Mouse (Mus musculus) megakaryocyte-erythroid progenitor cell, adult 5-6 weeks (primary cell): ENCODE results near the gene Chrna4. TPM values are rescaled to one million over a fixed set of nuclear protein-coding genes. Genes with fewer than 3 reads are reported as not detected.

ENCODE experiments used
- ATAC-seq: replicated peaks from 2 replicates; pipeline ENCODE4 v1.8.0; 2016; ENCODE audit warnings: mild to moderate bottlenecking, inconsistent platforms; ENCODE audit not compliant: severe bottlenecking, poor library complexity, low FRiP score, low TSS enrichment
- total RNA-seq, 2 experiments: library from RNA; stranded (forward) in 1 of 2; stranded (reverse) in 1 of 2; fragments of 200-1000, 215-1000 nt in 1 of 2; fragments of >200 nt in 1 of 2; fragmentation: Nextera tagmentation in 1 of 2; gene quantifications; 2 replicates each; pipeline ENCODE4 v1.2.3; 2014 to 2017

The Chrna4 gene
- total RNA-seq, 2 experiments from 2014 or later: not detected

- ATAC-seq: no peak
These were observed 1.4 kb downstream of the Chrna4 start for GRCm38 (mm10) chr2:181041941-181042340.

- ATAC-seq: no peak
These were observed 4.0 kb downstream of the Chrna4 start for GRCm38 (mm10) chr2:181039356-181039680.

GRCm38 (mm10) chr2:181038644-181039355 lies 4.5 kb downstream of the Chrna4 start:
- ATAC-seq: no peak

- ATAC-seq: no peak
These were observed 6.8 kb downstream of the Chrna4 start for GRCm38 (mm10) chr2:181036561-181036960.

- no peak for ATAC-seq
These were observed 8.2 kb downstream of the Chrna4 start for GRCm38 (mm10) chr2:181035186-181035585.

GRCm38 (mm10) chr2:181033310-181033709 lies 10.0 kb downstream of the Chrna4 start:
- no peak for ATAC-seq

DNA sequence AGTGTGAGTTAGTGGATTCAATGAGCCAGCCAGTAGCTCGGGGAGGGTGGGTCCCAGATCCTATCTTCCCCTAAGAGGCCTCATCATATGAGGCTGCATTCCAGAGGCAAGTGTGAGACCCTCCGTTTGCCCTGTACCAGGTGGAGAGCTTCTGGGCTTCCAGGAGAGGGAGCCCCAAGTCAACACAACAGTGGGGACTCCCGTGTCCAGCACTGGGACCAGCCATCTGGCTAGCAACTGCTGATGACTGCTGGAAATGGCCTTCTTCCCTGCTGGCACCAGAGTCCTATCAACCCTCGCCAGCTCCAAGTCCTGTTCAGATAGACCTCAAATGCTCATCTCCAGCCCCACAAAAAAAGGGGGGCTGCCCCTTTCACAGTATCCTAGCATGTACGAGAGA lies 10.9 kb downstream of the Chrna4 start:
- ATAC-seq: no peak

GRCm38 (mm10) chr2:181031406-181031934 lies 11.9 kb downstream of the Chrna4 start:
- ATAC-seq: no peak

- ATAC-seq: no peak
These were observed 35.0 kb downstream of the Chrna4 start for GRCm38 (mm10) chr2:181008339-181008738.

DNA sequence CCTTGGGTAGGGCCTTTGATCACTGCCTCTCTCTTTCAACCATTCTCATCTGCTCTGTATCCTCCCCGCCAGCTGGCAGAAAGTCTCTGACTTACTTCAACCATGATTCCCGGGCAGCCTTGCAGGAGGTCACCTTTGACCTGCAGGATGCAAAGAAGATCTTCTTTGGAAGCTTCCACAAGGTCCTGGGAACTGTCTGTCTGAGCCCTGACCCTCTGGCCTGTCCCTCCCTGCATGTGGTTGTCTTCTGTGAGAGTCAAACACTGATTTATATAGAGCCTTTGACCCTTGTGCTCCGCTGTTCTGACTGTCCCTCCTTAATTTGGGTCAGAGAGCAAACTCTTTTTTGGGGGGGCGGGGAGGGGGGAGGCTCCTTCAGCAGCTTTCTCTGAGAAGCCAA lies 36.3 kb downstream of the Chrna4 start:
- no peak for ATAC-seq

DNA sequence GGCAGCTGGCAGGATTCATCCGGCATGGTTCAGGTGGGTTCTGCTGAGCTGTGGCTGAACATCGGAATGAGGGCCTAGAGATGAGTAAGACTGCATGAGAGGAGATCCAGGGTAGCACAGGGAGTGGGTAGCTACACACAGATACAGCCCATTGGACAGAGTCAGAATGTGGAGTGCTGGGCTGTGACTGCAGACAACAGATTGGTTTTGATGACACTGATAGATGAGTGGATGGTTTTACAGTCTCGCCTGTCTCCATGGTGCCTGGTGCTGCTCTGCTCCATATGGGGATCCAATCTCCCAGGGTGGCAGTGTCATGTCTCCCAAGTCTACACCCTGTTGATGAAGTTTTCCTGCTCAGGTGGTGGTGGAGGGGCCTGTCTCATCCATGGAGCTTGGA lies 46.4 kb downstream of the Chrna4 start:
- no peak for ATAC-seq

GRCm38 (mm10) chr2:180996436-180996835 lies 46.9 kb downstream of the Chrna4 start:
- ATAC-seq: peak; percentile 63

DNA sequence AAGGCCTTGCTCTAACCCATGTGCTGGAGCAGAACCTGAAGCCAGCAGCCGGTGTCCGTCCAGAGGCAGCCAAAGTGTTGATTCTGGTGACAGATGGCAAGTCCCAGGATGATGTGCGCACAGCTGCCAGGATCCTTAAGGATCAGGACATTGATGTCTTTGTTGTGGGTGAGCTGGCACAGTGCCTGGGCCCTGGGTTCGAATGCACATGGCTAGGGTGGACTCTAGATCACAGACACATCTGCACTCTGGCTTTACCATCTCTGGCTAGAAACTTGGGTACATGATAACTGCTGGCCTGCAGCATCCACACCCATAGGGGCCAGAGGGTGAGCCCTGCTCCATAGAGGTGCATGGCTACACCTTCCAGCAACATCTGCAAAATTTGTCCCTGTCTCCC lies 47.9 kb downstream of the Chrna4 start:
- ATAC-seq: no peak

DNA sequence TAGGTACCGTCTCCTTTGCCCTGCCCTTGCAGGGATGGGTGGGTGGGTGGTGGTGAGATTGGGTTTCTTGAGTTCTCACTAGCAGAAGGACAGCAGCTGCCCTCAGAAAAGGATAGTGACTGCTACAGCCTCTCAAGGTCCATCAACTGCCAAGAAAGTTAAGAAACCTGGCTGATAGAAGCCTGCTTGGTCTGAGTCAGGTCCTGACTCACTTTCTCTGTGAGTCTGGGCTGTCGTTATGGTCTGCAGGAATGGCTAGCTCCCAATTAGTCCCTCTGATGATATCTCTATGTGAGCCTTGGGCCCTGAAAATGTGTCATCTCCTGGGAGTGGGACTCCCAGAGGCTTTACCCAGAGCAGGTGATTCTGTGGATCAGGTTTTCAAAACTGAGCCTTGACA lies 49.0 kb downstream of the Chrna4 start:
- no peak for ATAC-seq

GRCm38 (mm10) chr2:180990347-180990746 lies 53.0 kb downstream of the Chrna4 start:
- ATAC-seq: no peak

DNA sequence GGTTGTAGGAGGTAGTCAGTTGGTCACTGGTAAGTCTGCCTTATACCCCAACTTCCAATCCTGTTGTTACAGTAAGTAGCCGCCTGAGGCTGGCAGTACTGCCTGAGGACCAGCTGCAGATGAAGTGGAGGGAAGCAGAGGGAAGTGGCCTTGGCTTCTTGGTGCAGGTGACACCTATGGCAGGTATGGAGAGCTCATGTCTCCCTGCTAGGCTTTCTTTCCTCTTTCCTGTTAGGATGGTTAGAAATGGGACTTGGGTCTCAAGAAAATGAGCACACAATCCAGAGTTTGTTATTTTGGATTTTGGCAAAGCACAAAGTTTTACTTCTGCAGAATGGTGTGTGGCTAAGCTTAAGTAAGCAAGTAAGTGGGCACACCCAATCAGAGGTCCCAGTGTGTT lies 54.4 kb downstream of the Chrna4 start:
- no peak for ATAC-seq

GRCm38 (mm10) chr2:180988347-180988913 lies 54.9 kb downstream of the Chrna4 start:
- ATAC-seq: 0 out of 2 replicates have a peak, but pooled peaks have one; percentile 3

- no peak for ATAC-seq
These were observed 55.8 kb downstream of the Chrna4 start for GRCm38 (mm10) chr2:180987432-180988030.

DNA sequence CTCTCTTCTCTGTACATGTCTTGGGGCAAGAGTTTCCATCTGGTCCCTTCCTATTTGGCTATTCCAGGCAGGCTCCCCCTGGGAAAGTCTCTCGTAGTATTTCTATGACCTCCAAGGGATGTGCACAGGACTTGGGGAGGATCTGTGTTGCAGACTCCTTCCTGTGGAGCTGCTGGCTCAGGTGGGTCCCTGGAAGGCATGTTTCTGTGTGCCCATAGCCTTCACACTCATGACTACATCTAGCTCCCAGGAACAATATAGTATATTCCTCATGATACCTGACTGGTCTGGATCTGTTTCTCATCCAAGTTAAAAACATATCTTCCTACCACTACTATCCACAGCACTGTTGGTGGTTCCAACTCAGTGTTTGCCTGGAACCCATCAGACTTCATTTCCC lies 56.3 kb downstream of the Chrna4 start:
- ATAC-seq: no peak

DNA sequence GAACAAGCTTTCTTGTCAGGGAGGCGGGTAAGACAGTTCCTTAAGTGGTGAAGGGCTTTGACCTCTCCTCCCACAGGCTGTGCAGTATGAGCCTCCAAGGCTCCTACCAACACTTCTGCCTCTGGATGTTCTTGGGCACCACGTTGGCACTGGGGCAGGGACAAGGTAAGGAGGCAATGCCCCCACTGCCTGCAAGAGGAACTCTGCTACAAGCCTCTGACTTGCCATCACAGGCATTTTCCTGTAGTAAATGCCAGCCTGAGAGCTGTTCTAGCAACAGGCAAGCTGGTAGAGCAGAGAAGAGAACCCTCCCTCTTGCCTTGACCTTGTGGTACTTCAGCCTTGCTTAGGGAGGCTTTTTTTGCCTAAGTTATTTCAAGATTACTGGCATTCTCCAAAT lies 56.9 kb downstream of the Chrna4 start, which contains the start of gene Col20a1:
Gene Col20a1, plus strand, starts transcription at position 87 of the 400 bp plus-strand sequence.
- ATAC-seq: no peak

GRCm38 (mm10) chr2:180985635-180986034 lies 57.7 kb downstream of the Chrna4 start:
- no peak for ATAC-seq
